Mouse (Mus musculus): Measurements from ENCODE around the gene Znrd1as.

Znrd1as gene

GRCm38 (mm10) chr17:36972791-36973190 lies 14.4 kb downstream of the Znrd1as start:
- TF ChIP-seq GATA4 (IDR thresholded peaks at IDR 0.05; ENCODE audit: insufficient replicate concordance, low read length), result no peak

- TF ChIP-seq GATA4 (IDR thresholded peaks at IDR 0.05; ENCODE audit: insufficient replicate concordance, low read length), result no peak
These were observed 14.9 kb downstream of the Znrd1as start for GRCm38 (mm10) chr17:36973271-36973787.

DNA sequence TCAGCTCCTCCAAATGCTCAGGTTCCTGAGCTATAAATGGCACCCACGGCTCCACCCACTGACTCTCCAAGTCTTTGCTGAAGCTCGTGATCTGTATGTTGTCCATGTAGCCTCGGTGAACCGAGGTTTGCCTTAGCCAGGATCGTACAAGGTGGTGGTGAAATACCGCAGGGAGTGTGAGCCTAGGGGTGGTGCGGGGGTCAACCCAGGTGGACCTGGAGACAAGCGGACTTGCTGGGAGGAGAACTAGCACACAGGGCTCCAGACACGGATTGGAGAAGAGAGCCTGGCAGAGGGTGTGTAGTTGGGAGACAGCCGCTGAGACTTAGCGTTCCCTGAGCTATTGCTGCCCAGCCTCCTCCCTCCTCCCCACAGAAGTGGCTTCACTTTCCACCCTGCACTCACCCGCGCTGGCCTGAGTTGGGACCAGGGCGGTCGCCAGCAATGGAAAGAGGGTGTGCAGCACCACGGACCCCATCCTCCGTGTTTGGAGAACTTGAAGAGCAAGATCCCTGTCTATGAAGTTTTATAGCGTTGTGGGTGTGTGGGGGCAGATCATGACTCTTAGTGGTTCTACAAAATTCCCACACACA lies 22.9 kb downstream of the Znrd1as start, which contains the start of gene 2410137M14Rik:
Gene 2410137M14Rik (minus strand): TSS at position 17 of the 593 bp plus-strand sequence.
- TF ChIP-seq GATA4 (IDR thresholded peaks at IDR 0.05; ENCODE audit: insufficient replicate concordance, low read length), result no peak

DNA sequence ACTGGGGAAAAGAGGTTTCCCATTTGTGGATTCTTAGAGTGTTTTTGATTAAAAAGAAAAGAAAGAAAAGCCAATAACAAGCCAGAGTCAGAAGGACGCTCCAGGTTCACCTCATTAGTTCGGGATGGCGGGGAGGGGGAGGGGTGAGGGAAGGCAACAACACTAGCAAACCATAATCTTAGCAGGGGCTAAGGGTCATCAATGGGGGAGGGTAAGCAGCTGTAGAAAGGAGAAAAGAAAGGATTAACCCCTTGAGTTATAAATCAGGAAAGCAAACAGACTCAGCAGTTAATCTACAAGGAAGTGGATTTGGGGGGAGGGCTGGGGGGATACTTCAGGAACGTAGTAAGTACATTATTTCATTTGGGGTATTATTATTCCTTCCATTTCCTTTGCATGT lies 23.5 kb downstream of the Znrd1as start:
- TF ChIP-seq GATA4 (IDR thresholded peaks at IDR 0.05; ENCODE audit: insufficient replicate concordance, low read length), result no peak

- no peak for TF ChIP-seq GATA4 (IDR thresholded peaks at IDR 0.05; ENCODE audit: insufficient replicate concordance, low read length)
These were observed 24.1 kb downstream of the Znrd1as start for GRCm38 (mm10) chr17:36982253-36983155.

DNA sequence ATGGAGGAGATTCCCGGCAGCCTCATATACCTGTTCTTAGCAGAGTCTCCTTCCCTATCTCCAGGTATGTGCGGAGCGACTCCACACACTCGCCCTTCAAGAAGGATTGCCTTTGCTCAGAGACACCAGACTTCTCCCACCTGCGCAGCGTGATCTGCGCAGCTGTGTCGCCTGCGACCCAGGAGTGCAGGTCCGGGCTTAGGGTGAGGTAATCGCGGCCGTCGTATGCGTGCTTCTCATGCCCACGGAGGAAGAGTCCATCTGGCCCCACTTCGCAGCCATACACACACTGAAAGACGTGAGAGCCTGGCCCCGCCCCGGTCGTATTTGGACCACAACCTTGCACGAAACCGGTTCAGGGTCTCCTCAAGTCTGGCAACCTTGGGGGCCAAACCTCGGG lies 30.1 kb downstream of the Znrd1as start:
- no peak for TF ChIP-seq GATA4 (IDR thresholded peaks at IDR 0.05; ENCODE audit: insufficient replicate concordance, low read length)

DNA sequence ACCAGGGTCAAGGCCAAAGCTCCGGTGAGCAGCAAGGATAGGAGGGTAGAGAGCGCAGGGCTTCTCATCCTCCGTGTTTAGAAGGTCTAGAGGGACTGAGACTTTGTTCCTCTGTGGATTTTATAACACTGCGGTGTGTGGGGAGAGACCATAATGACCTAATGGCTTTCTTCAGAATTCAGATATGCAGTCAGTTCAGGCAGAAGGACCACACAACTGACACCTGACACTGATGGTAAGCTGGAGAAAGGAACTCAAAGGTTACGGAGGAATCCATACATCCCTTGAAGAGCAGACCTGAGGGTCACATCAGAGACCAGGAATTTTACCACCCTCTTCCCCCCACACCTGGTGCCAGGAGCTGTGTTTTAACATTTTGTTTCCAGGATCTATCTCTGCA lies 31.0 kb downstream of the Znrd1as start, which contains the start of gene H2-M5:
Gene H2-M5 (minus strand): TSS at position 101 of the 400 bp plus-strand sequence.
- no peak for TF ChIP-seq GATA4 (IDR thresholded peaks at IDR 0.05; ENCODE audit: insufficient replicate concordance, low read length)

GRCm38 (mm10) chr17:36992336-36993104 lies 34.1 kb downstream of the Znrd1as start:
- no peak for TF ChIP-seq GATA4 (IDR thresholded peaks at IDR 0.05; ENCODE audit: insufficient replicate concordance, low read length)

- TF ChIP-seq GATA4 (IDR thresholded peaks at IDR 0.05; ENCODE audit: insufficient replicate concordance, low read length), result no peak
These were observed 35.5 kb downstream of the Znrd1as start for GRCm38 (mm10) chr17:36993770-36994325.

GRCm38 (mm10) chr17:36994528-36994927 lies 36.1 kb downstream of the Znrd1as start:
- no peak for TF ChIP-seq GATA4 (IDR thresholded peaks at IDR 0.05; ENCODE audit: insufficient replicate concordance, low read length)

GRCm38 (mm10) chr17:36995448-36995847 lies 37.1 kb downstream of the Znrd1as start:
- TF ChIP-seq GATA4 (IDR thresholded peaks at IDR 0.05; ENCODE audit: insufficient replicate concordance, low read length), result no peak

- TF ChIP-seq GATA4 (IDR thresholded peaks at IDR 0.05; ENCODE audit: insufficient replicate concordance, low read length), result peak; percentile 17; the same call in 1 of the 2 replicates
These were observed 38.8 kb downstream of the Znrd1as start for GRCm38 (mm10) chr17:36997033-36997735.

DNA sequence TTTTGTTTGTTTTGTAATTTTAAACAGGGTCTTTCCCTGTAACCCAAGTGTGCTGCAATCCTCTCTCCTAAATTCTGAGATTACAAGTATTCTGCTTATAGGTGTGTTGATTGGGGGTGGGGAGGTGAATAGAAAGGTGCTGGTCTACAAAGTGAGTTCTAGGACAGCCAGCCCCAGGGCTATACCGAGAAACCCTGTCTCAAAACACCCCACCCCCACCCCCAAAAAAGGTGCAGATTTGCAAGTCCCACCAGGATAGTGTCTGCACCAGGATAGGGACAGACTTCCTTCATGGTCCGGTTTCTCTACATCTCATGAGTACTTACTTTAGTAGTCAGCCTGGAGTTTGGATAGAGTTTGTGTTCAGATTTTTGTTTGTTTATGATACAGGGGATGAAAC lies 40.1 kb downstream of the Znrd1as start:
- TF ChIP-seq GATA4 (IDR thresholded peaks at IDR 0.05; ENCODE audit: insufficient replicate concordance, low read length), result no peak

- no peak for TF ChIP-seq GATA4 (IDR thresholded peaks at IDR 0.05; ENCODE audit: insufficient replicate concordance, low read length)
These were observed 42.5 kb downstream of the Znrd1as start, which contains the start of gene Zfp57 for GRCm38 (mm10) chr17:37000863-37001262. Gene Zfp57 (plus strand): TSS chr17:37001163.

Measured in liver, adult (tissue).